Mouse (Mus musculus) C2C12 (cell line): ENCODE results near the gene Gopc.

ENCODE experiments used
- CTCF ChIP-seq: IDR thresholded peaks from one replicate; pipeline ENCODE4 v1.5.1; 2011; ENCODE audit not compliant: control insufficient read depth, insufficient read depth, insufficient read length
- MAX ChIP-seq: IDR thresholded peaks from one replicate; pipeline ENCODE4 v1.6.1; 2011; ENCODE audit warnings: mild to moderate bottlenecking, control low read depth
- MYOD1 ChIP-seq: IDR thresholded peaks from one replicate; pipeline ENCODE4 v1.6.1; 2011; ENCODE audit warnings: low read depth; ENCODE audit not compliant: control insufficient read depth, insufficient read length
- MYOG ChIP-seq: IDR thresholded peaks from one replicate; pipeline ENCODE4 v1.6.1; 2011; ENCODE audit not compliant: control insufficient read depth, insufficient read length; ENCODE audit errors: extremely low read depth

- TF ChIP-seq CTCF = no peak
- TF ChIP-seq MYOG = no peak
- no peak for TF ChIP-seq MAX
- TF ChIP-seq MYOD1 = no peak
Observed at GRCm38 (mm10) chr10:52302271-52302670, 79.7 kb downstream of the Gopc start.
